12 mouse cellular contexts compared by ENCODE assay signal in genomic region chr2:138267852-138268513, GRCm38 (mm10). TPM values are rescaled to one million over a fixed set of nuclear protein-coding genes. Genes with fewer than 3 reads are reported as not detected.
DNase-seq lines count a peak whose midpoint lies in the region; ATAC-seq and TF ChIP-seq lines count a peak whose summit lies in the region.
"Had no signal": no experiment of that assay in that cellular context is flagged by ENCODE, and none has a peak within 500 bp of the region (broad histone marks: within the 10 kb centered on the region; RNA-seq: fewer than 3 reads in every experiment).

No protein-coding gene starts in this region.

- no peak for TF ChIP-seq POLR2A in small intestine, adult 2 months (IDR thresholded peaks at IDR 0.05; ENCODE audit: low read depth, low read length)

- H3K4me3 ChIP-seq in heart, embryonic 11.5 days (ENCODE audit: low read depth, low read length), result no peak overlapping the region
- H3K4me3 ChIP-seq in lung, embryonic 16.5 days (ENCODE audit: low read length), result no peak overlapping the region
- no peak overlapping the region for H3K4me3 ChIP-seq in intestine, embryonic 15.5 days (replicated peaks)
- no peak overlapping the region for H3K4me3 ChIP-seq in small intestine, adult 2 months (ENCODE audit: low read depth, low read length)
- H3K4me3 ChIP-seq in hindbrain, embryonic 10.5 days, result no peak overlapping the region

- H3K27me3 ChIP-seq in heart, embryonic 11.5 days (ENCODE audit: control insufficient read depth, insufficient read depth, low read length), result no peaks in the 10 kb centered on the region
- no peaks in the 10 kb centered on the region for H3K27me3 ChIP-seq in lung, embryonic 16.5 days (ENCODE audit: control insufficient read depth, insufficient read depth, low read depth, low read length)
- no peaks in the 10 kb centered on the region for H3K27me3 ChIP-seq in intestine, embryonic 15.5 days (replicated peaks)
- no peaks in the 10 kb centered on the region for H3K27me3 ChIP-seq in small intestine, adult 2 months (ENCODE audit: control insufficient read depth, insufficient read depth, low read length)
- H3K27me3 ChIP-seq in hindbrain, embryonic 10.5 days (ENCODE audit: insufficient read depth, poor library complexity, severe bottlenecking), result no peaks in the 10 kb centered on the region

- H3K9me3 ChIP-seq in heart, embryonic 11.5 days (replicated peaks; ENCODE audit: control insufficient read depth, low read length), result no peaks in the 10 kb centered on the region
- no peaks in the 10 kb centered on the region for H3K9me3 ChIP-seq in lung, embryonic 16.5 days (ENCODE audit: control insufficient read depth, low read length)
- no peaks in the 10 kb centered on the region for H3K9me3 ChIP-seq in intestine, embryonic 15.5 days
- H3K9me3 ChIP-seq in hindbrain, embryonic 10.5 days, result no peaks in the 10 kb centered on the region

- no peak for DNase-seq in heart, adult 18-20 months
- no peak for DNase-seq in lung, postnatal 14 days
- no peak for DNase-seq in hindbrain, embryonic 10.5 days (ENCODE audit: low spot score)
- DNase-seq in layer of hippocampus, adult 8-10 months (ENCODE audit: low spot score in 2 of 2), result no peak
- DNase-seq: adrenal gland, adult 8-10 months; cerebellum, adult 11 months; heart, postnatal 14 days; layer of hippocampus, adult 9-11 months had no signal

- H3K27ac ChIP-seq in heart, embryonic 11.5 days (ENCODE audit: low read depth, low read length), result no peak overlapping the region
- peak overlapping the region; percentile 7; the same call in 1 of the 2 replicates for H3K27ac ChIP-seq in lung, embryonic 16.5 days (ENCODE audit: low read length)
- peak overlapping the region; percentile 51 for H3K27ac ChIP-seq in intestine, embryonic 15.5 days
- H3K27ac ChIP-seq in small intestine, adult 2 months (ENCODE audit: insufficient read depth, low read depth, low read length), result peak overlapping the region; percentile 54; the same call in 1 of the 2 replicates
- no peak overlapping the region for H3K27ac ChIP-seq in hindbrain, embryonic 10.5 days

- ATAC-seq in heart, embryonic 11.5 days (replicated peaks; ENCODE audit: insufficient number of reproducible peaks, low FRiP score, low TSS enrichment), result peak; percentile 21; the same call in 1 of the 2 replicates
- ATAC-seq in lung, embryonic 16.5 days (ENCODE audit: low read depth), result no peak
- ATAC-seq in intestine, embryonic 15.5 days, result peak; percentile 95

- TF ChIP-seq CTCF in small intestine, adult 2 months (IDR thresholded peaks at IDR 0.05; ENCODE audit: extremely low read depth, insufficient read length, insufficient replicate concordance, low read depth, low read length), result no peak

- H3K4me1 ChIP-seq in heart, embryonic 11.5 days (ENCODE audit: control insufficient read depth, insufficient read depth, low read length), result peaks cover 26% of the 10 kb centered on the region
- peaks cover 56% of the 10 kb centered on the region for H3K4me1 ChIP-seq in lung, embryonic 16.5 days (replicated peaks; ENCODE audit: control insufficient read depth, insufficient read depth, low read length)
- H3K4me1 ChIP-seq in intestine, embryonic 15.5 days (replicated peaks), result peaks cover 34% of the 10 kb centered on the region
- peaks cover 12% of the 10 kb centered on the region for H3K4me1 ChIP-seq in small intestine, adult 2 months (ENCODE audit: control insufficient read depth, insufficient read depth, insufficient read length, low read length)
- peaks cover 46% of the 10 kb centered on the region for H3K4me1 ChIP-seq in hindbrain, embryonic 10.5 days (replicated peaks)

- no peak overlapping the region for H3K9ac ChIP-seq in heart, embryonic 11.5 days (ENCODE audit: low read depth, low read length)
- H3K9ac ChIP-seq in lung, embryonic 16.5 days (ENCODE audit: low read length), result no peak overlapping the region
- no peak overlapping the region for H3K9ac ChIP-seq in intestine, embryonic 15.5 days

- no peak overlapping the region for H3K4me2 ChIP-seq in heart, embryonic 11.5 days
- no peak overlapping the region for H3K4me2 ChIP-seq in lung, embryonic 16.5 days (ENCODE audit: low read depth, low read length)
- peak overlapping the region; percentile 26 for H3K4me2 ChIP-seq in intestine, embryonic 15.5 days (replicated peaks)

- no peaks in the 10 kb centered on the region for H3K36me3 ChIP-seq in heart, embryonic 11.5 days (ENCODE audit: control insufficient read depth, insufficient read depth, low read length)
- H3K36me3 ChIP-seq in lung, embryonic 16.5 days (ENCODE audit: control insufficient read depth, insufficient read depth, low read length), result no peaks in the 10 kb centered on the region
- H3K36me3 ChIP-seq in intestine, embryonic 15.5 days, result no peaks in the 10 kb centered on the region
- no peaks in the 10 kb centered on the region for H3K36me3 ChIP-seq in small intestine, adult 2 months (ENCODE audit: control insufficient read depth, insufficient read depth, low read length)
- H3K36me3 ChIP-seq in hindbrain, embryonic 10.5 days, result no peaks in the 10 kb centered on the region

- WGBS in heart, embryonic 11.5 days (ENCODE audit: insufficient replicate concordance), result 48% methylated on average over 4 of the region's 4 CpGs
- 30% methylated on average over 4 of the region's 4 CpGs for WGBS in lung, embryonic 16.5 days
- 46% methylated on average over 4 of the region's 4 CpGs for WGBS in intestine, embryonic 15.5 days
- 14% methylated on average over 4 of the region's 4 CpGs for whole genome bisulfite sequencing in small intestine, adult 2 months
- WGBS in hindbrain, embryonic 10.5 days, result 71% methylated on average over 4 of the region's 4 CpGs

RNA-seq across cellular contexts. Expression of gene Btbd3, which starts 11.6 kb away (rescaled TPM):
- 10.5 and 11.8 TPM in 2 replicates for polyA plus RNA-seq in heart, embryonic 11.5 days (2014; fragmentation: Nextera tagmentation; extraction: Ambion mirVana)
- 10 to 100 TPM; 14.6 to 15.9 TPM for total RNA-seq in heart, adult 18-20 months (2021)
- polyA plus RNA-seq in lung, embryonic 16.5 days (2015; fragmentation: Nextera tagmentation; extraction: Ambion mirVana), result 52.8 and 54.3 TPM in 2 replicates
- polyA plus RNA-seq in intestine, embryonic 15.5 days (2015; fragmentation: Nextera tagmentation; extraction: Ambion mirVana), result 18.2 and 21.6 TPM in 2 replicates
- 2.8 and 3.3 TPM in 2 replicates for polyA plus RNA-seq in small intestine, adult 2 months (2012; rRNA removed)
- 13.8 and 18.3 TPM in 2 replicates for polyA plus RNA-seq in hindbrain, embryonic 10.5 days (2016; fragmentation: Nextera tagmentation; extraction: Ambion mirVana)
- total RNA-seq in layer of hippocampus, adult 8-10 months (2022), result 100 to 1,000 TPM; 171 to 180 (median 177) TPM

Comparison
In these comparisons a context has a peak if more than half of its experiments do, and no peak if none do; other contexts are left out.
1. H3K27ac ChIP-seq: peak in lung, embryonic 16.5 days (single experiment), intestine, embryonic 15.5 days (single experiment) and small intestine, adult 2 months (single experiment); none in heart, embryonic 11.5 days (single experiment) and hindbrain, embryonic 10.5 days (single experiment).